Mouse (Mus musculus): ENCODE measurements around the gene Fam171a1. TPM values are rescaled to one million over a fixed set of nuclear protein-coding genes. Genes with fewer than 3 reads are reported as not detected.

The Fam171a1 gene
- polyA plus RNA-seq, 1 experiment from 2014 or later: 25.5 TPM

GRCm38 (mm10) chr2:3108431-3108830, 5.6 kb upstream of the Fam171a1 start:
- Histone ChIP-seq H3K27ac (ENCODE audit: low read length) (no peak overlapping the region), H3K4me1 (ENCODE audit: control insufficient read depth, insufficient read depth, low read length) (peaks cover 3% of the 10 kb centered on the region), H3K36me3 (ENCODE audit: control insufficient read depth, insufficient read depth, low read length) (no peaks in the 10 kb centered on the region), H3K4me2 (ENCODE audit: low read depth, low read length) (no peak overlapping the region), H3K9ac (ENCODE audit: low read length) (no peak overlapping the region), H3K27me3 (ENCODE audit: control insufficient read depth, insufficient read depth, low read length) (no peaks in the 10 kb centered on the region), H3K9me3 (replicated peaks; ENCODE audit: control insufficient read depth, low read length) (no peaks in the 10 kb centered on the region), H3K4me3 (replicated peaks; ENCODE audit: low read length) (no peak overlapping the region)
- ATAC-seq (ENCODE audit: insufficient read depth, low FRiP score): no peak
- WGBS: 81% methylated on average over 3 of the region's 3 CpGs

- H3K36me3 ChIP-seq (ENCODE audit: control insufficient read depth, insufficient read depth, low read length): no peaks in the 10 kb centered on the region
- no peak overlapping the region for H3K27ac ChIP-seq (ENCODE audit: low read length)
- WGBS: 68% methylated on average over 1 of the region's 1 CpGs
- H3K9me3 ChIP-seq (replicated peaks; ENCODE audit: control insufficient read depth, low read length): no peaks in the 10 kb centered on the region
- ATAC-seq (ENCODE audit: insufficient read depth, low FRiP score): no peak
- no peak overlapping the region for H3K4me3 ChIP-seq (replicated peaks; ENCODE audit: low read length)
- peaks cover 7% of the 10 kb centered on the region for H3K4me1 ChIP-seq (ENCODE audit: control insufficient read depth, insufficient read depth, low read length)
- H3K4me2 ChIP-seq (ENCODE audit: low read depth, low read length): no peak overlapping the region
- H3K9ac ChIP-seq (ENCODE audit: low read length): no peak overlapping the region
- no peaks in the 10 kb centered on the region for H3K27me3 ChIP-seq (ENCODE audit: control insufficient read depth, insufficient read depth, low read length)
These were observed 5.2 kb upstream of the Fam171a1 start for GRCm38 (mm10) chr2:3108834-3109233.

DNA sequence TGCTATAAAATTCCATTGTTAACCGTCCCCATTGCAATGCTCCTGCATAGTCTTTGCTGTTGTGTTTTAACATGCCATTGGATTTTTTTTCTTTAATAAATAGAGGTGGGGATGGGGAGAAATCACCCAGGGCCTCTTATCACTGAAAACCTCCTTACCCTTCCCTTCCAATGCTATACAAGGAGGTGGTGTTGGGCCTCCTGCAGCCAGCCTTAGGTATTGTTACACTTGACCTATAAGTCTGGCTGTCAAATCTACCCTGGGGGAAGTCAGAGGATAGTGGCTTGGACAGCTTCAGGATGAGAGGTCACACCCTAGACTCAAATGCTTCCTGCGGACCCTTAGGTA, 3.8 kb downstream of the Fam171a1 start:
- Histone ChIP-seq H3K27ac (ENCODE audit: low read length) (no peak overlapping the region), H3K9ac (ENCODE audit: low read length) (no peak overlapping the region), H3K4me1 (ENCODE audit: control insufficient read depth, insufficient read depth, low read length) (peaks cover 14% of the 10 kb centered on the region), H3K4me3 (replicated peaks; ENCODE audit: low read length) (peak overlapping the region; percentile 88), H3K4me2 (ENCODE audit: low read depth, low read length) (peak overlapping the region; percentile 73; the same call in 1 of the 2 replicates), H3K27me3 (ENCODE audit: control insufficient read depth, insufficient read depth, low read length) (no peaks in the 10 kb centered on the region), H3K9me3 (replicated peaks; ENCODE audit: control insufficient read depth, low read length) (no peaks in the 10 kb centered on the region), H3K36me3 (ENCODE audit: control insufficient read depth, insufficient read depth, low read length) (no peaks in the 10 kb centered on the region)
- ATAC-seq (ENCODE audit: insufficient read depth, low FRiP score): no peak
- WGBS: 34% methylated on average over 2 of the region's 2 CpGs

DNA sequence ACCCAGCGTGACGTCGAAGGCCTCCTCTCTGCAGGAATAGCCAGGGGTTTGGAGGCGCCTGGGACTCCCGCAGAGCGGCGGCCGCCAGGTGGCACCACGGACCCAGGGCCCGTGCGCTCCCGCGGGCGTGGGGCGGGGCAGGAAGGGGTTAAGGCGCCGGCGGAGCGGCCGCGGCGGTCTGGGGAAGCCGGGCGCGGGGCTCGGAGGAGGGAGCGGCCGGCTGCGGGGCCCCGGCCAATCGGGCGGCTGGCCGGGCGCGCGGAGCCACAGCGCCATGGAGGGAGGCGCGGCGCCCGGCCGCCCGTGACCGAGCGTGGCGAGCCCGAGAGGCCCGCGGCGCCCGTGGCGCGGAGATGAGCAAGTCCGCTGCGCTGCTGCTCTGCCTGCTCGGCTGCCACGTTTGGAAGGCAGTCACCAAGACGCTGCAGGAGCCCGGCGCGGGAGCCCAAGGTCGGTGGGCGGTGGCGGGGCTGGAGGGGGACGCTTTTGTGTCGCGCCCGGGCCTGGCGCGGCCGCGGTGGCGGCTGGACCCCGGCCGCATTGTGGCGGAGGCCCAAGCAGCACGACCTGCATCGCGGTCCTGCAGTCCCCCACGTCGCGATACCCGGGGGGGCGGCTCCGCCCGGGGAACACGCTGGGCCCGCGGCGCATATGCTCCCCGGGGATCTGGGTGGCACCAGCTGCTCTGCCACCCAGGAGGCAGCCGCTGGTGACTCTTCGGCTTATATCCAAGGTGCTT, 4.3 kb downstream of the Fam171a1 start:
- ATAC-seq (ENCODE audit: insufficient read depth, low FRiP score): peak; percentile 96
- peak overlapping the region; percentile 73 for H3K4me2 ChIP-seq (ENCODE audit: low read depth, low read length)
- under 1% methylated on average over 64 of the region's 93 CpGs for WGBS

GRCm38 (mm10) chr2:3118969-3119368, 4.9 kb downstream of the Fam171a1 start:
- Histone ChIP-seq H3K9me3 (replicated peaks; ENCODE audit: control insufficient read depth, low read length) (no peaks in the 10 kb centered on the region), H3K27ac (ENCODE audit: low read length) (peak overlapping the region; percentile 81; the same call in 1 of the 2 replicates), H3K9ac (ENCODE audit: low read length) (peak overlapping the region; percentile 86), H3K4me2 (ENCODE audit: low read depth, low read length) (peak overlapping the region; percentile 73), H3K4me1 (ENCODE audit: control insufficient read depth, insufficient read depth, low read length) (peaks cover 6% of the 10 kb centered on the region), H3K36me3 (ENCODE audit: control insufficient read depth, insufficient read depth, low read length) (no peaks in the 10 kb centered on the region), H3K27me3 (ENCODE audit: control insufficient read depth, insufficient read depth, low read length) (no peaks in the 10 kb centered on the region), H3K4me3 (replicated peaks; ENCODE audit: low read length) (peak overlapping the region; percentile 88)
- WGBS: 0% methylated on average over 13 of the region's 16 CpGs
- ATAC-seq (ENCODE audit: insufficient read depth, low FRiP score): peak; percentile 14; the same call in 1 of the 2 replicates

More for the DNA sequence above, 4.3 kb downstream of the Fam171a1 start:
- Histone ChIP-seq H3K27ac (ENCODE audit: low read length) (peak overlapping the region; percentile 81), H3K9me3 (replicated peaks; ENCODE audit: control insufficient read depth, low read length) (no peaks in the 10 kb centered on the region), H3K36me3 (ENCODE audit: control insufficient read depth, insufficient read depth, low read length) (no peaks in the 10 kb centered on the region), H3K27me3 (ENCODE audit: control insufficient read depth, insufficient read depth, low read length) (no peaks in the 10 kb centered on the region), H3K4me3 (replicated peaks; ENCODE audit: low read length) (peak overlapping the region; percentile 88), H3K4me1 (ENCODE audit: control insufficient read depth, insufficient read depth, low read length) (peaks cover 12% of the 10 kb centered on the region), H3K9ac (ENCODE audit: low read length) (peak overlapping the region; percentile 86)

DNA sequence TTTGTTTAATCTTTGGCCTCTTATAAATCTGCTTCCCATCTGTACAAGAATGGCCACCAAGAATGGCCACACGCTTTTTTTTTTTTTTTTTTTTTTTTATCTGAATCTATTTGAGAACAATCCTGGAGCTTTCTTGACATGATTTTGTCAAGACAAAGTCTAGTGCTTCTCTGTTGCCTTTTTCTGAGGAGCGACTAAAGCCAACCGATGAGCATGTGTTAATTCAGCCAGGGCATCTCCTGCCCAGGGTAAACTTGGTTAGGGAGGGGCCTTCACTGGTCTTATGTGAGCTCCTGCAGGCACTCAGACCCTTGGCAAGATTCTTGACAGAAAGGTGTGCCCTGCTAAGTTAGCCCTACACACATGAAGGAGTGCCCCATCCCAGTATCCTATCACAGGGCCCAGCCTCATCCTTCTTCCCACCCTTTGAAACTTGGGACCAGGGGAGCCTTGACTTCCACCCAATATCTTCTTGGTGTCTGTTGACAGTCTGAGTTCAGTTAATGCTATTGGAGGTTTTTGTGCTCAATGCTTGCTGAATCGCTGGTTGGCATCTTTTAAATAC, 5.4 kb downstream of the Fam171a1 start:
- Histone ChIP-seq H3K36me3 (ENCODE audit: control insufficient read depth, insufficient read depth, low read length) (no peaks in the 10 kb centered on the region), H3K9me3 (replicated peaks; ENCODE audit: control insufficient read depth, low read length) (no peaks in the 10 kb centered on the region), H3K4me2 (ENCODE audit: low read depth, low read length) (peak overlapping the region; percentile 73), H3K4me3 (replicated peaks; ENCODE audit: low read length) (peak overlapping the region; percentile 88), H3K9ac (ENCODE audit: low read length) (peak overlapping the region; percentile 86), H3K27ac (ENCODE audit: low read length) (0 out of 2 replicates have a peak overlapping the region, but pooled peaks have one; percentile 81), H3K27me3 (ENCODE audit: control insufficient read depth, insufficient read depth, low read length) (no peaks in the 10 kb centered on the region), H3K4me1 (ENCODE audit: control insufficient read depth, insufficient read depth, low read length) (peaks cover 6% of the 10 kb centered on the region; the same call in 1 of the 2 replicates)
- no peak for ATAC-seq (ENCODE audit: insufficient read depth, low FRiP score)
- WGBS: 26% methylated on average over 4 of the region's 4 CpGs

DNA sequence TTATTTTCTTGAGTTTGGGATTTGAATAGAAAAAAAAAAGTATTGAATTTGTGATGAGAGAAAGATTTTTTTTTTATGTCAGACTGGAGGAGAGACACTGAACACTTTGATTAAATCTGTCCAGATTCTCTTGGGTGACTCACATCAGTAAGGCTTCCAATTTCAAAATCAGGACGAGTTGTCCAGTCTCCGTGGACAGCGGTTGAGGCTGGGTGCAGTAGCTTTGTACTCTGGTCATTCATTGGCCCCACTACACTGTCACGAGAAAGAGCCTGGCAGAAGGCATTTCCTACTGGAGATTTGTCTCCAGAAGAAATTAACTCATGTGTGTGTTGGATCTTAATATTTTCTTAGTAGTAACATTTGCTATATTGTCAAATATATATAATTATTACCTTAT, 8.5 kb downstream of the Fam171a1 start:
- ATAC-seq (ENCODE audit: insufficient read depth, low FRiP score): no peak
- 73% methylated on average over 4 of the region's 4 CpGs for WGBS
- H3K9ac ChIP-seq (ENCODE audit: low read length): no peak overlapping the region
- H3K4me2 ChIP-seq (ENCODE audit: low read depth, low read length): no peak overlapping the region
- H3K9me3 ChIP-seq (replicated peaks; ENCODE audit: control insufficient read depth, low read length): no peaks in the 10 kb centered on the region
- H3K27me3 ChIP-seq (ENCODE audit: control insufficient read depth, insufficient read depth, low read length): no peaks in the 10 kb centered on the region
- no peaks in the 10 kb centered on the region for H3K36me3 ChIP-seq (ENCODE audit: control insufficient read depth, insufficient read depth, low read length)
- H3K4me3 ChIP-seq (replicated peaks; ENCODE audit: low read length): no peak overlapping the region
- H3K4me1 ChIP-seq (ENCODE audit: control insufficient read depth, insufficient read depth, low read length): peaks cover 9% of the 10 kb centered on the region; the same call in 1 of the 2 replicates
- H3K27ac ChIP-seq (ENCODE audit: low read length): no peak overlapping the region

DNA sequence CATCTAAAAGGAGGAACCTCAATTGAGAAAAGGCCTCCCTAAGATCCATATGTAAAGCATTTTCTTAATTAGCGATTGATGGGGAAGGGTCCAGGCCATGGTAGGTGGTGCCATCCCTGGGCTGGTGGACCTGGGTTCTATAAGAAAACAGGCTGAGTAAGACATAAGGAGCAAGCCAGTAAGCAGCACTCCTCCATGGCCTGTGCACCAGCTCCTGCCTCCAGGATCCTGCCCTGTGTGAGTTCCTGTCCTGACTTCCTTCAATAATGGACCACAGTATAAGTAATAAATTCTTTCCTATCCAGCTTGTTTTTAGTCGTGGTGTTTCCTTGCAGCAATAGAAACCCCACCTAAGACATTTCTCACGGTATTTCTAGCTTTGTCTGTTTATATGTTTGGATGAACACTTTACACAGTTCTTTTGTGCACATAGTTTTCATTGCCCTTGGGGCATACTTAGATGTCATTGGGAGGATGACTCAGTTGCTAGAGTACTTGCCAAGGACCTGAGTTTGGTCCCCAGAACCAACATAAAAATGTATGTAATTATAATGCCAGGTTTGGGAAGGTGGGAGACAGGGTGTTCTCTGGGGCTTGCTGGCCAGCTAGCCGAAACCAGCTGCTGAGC, 13.3 kb downstream of the Fam171a1 start:
- WGBS: 75% methylated on average over 4 of the region's 4 CpGs
- ATAC-seq (ENCODE audit: insufficient read depth, low FRiP score): no peak
- Histone ChIP-seq H3K9me3 (replicated peaks; ENCODE audit: control insufficient read depth, low read length) (no peaks in the 10 kb centered on the region), H3K4me1 (ENCODE audit: control insufficient read depth, insufficient read depth, low read length) (peaks cover 12% of the 10 kb centered on the region), H3K4me3 (replicated peaks; ENCODE audit: low read length) (no peak overlapping the region), H3K36me3 (ENCODE audit: control insufficient read depth, insufficient read depth, low read length) (no peaks in the 10 kb centered on the region), H3K9ac (ENCODE audit: low read length) (no peak overlapping the region), H3K27me3 (ENCODE audit: control insufficient read depth, insufficient read depth, low read length) (no peaks in the 10 kb centered on the region), H3K4me2 (ENCODE audit: low read depth, low read length) (no peak overlapping the region), H3K27ac (ENCODE audit: low read length) (no peak overlapping the region)

- peaks cover 12% of the 10 kb centered on the region for H3K4me1 ChIP-seq (ENCODE audit: control insufficient read depth, insufficient read depth, low read length)
- H3K9me3 ChIP-seq (replicated peaks; ENCODE audit: control insufficient read depth, low read length): no peaks in the 10 kb centered on the region
- no peak overlapping the region for H3K4me3 ChIP-seq (replicated peaks; ENCODE audit: low read length)
- no peak for ATAC-seq (ENCODE audit: insufficient read depth, low FRiP score)
- H3K9ac ChIP-seq (ENCODE audit: low read length): no peak overlapping the region
- H3K27me3 ChIP-seq (ENCODE audit: control insufficient read depth, insufficient read depth, low read length): no peaks in the 10 kb centered on the region
- peak overlapping the region; percentile 17; the same call in 1 of the 2 replicates for H3K27ac ChIP-seq (ENCODE audit: low read length)
- no peak overlapping the region for H3K4me2 ChIP-seq (ENCODE audit: low read depth, low read length)
- no peaks in the 10 kb centered on the region for H3K36me3 ChIP-seq (ENCODE audit: control insufficient read depth, insufficient read depth, low read length)
- WGBS: 71% methylated on average over 4 of the region's 4 CpGs
These were observed 14.4 kb downstream of the Fam171a1 start for GRCm38 (mm10) chr2:3128344-3128871.
